Mouse (Mus musculus) E14TG2a.4 (cell line): ENCODE measurements around the gene Spats2l.
A peak's percentile ranks its signal among the peaks of the same experiment; 100 is the strongest.

Experiments
- H3K27me3 ChIP-seq: 2 replicates; pipeline ENCODE4 v1.6.1; 2014; ENCODE audit warnings: low read length, control low read depth; ENCODE audit not compliant: insufficient read depth
- H3K36me3 ChIP-seq: 2 replicates; pipeline ENCODE4 v1.6.1; 2014; ENCODE audit warnings: low read length, control low read depth; ENCODE audit not compliant: insufficient read depth
- H3K4me1 ChIP-seq: replicated peaks from 2 replicates; pipeline ENCODE4 v1.6.1; 2014; ENCODE audit warnings: low read depth, low read length, control low read depth
- H3K4me3 ChIP-seq: replicated peaks from 2 replicates; pipeline ENCODE4 v1.5.1; 2014; ENCODE audit warnings: mild to moderate bottlenecking, low read length
- H3K9me3 ChIP-seq: 2 replicates; pipeline ENCODE4 v1.6.1; 2014; ENCODE audit warnings: low read length, control low read depth
- CTCF ChIP-seq: conservative IDR thresholded peaks from 2 replicates; pipeline ENCODE4 v1.5.1; 2014; ENCODE audit warnings: low read length
- NANOG ChIP-seq: IDR thresholded peaks from 2 replicates; pipeline ENCODE4 v1.6.1; 2014; ENCODE audit warnings: borderline replicate concordance, low read length, mixed read lengths
- POU5F1 ChIP-seq: IDR thresholded peaks from 2 replicates; pipeline ENCODE4 v1.6.1; 2014; ENCODE audit warnings: low read length, borderline replicate concordance

The Spats2l gene

GRCm38 (mm10) chr1:57995432-57996132 lies 221.6 kb downstream of the Spats2l start, which contains the start of gene Sgo2a:
Gene Sgo2a (plus strand): TSS chr1:57995971.
- TF ChIP-seq CTCF, result no peak
- no peak for TF ChIP-seq NANOG
- no peak for TF ChIP-seq POU5F1
- Histone ChIP-seq H3K9me3 (no peaks in the 10 kb centered on the region), H3K4me1 (peaks cover 41% of the 10 kb centered on the region), H3K36me3 (peaks cover 22% of the 10 kb centered on the region), H3K27me3 (no peaks in the 10 kb centered on the region), H3K4me3 (peak within 1 kb of the TSS; percentile 97)

- peaks cover 36% of the 10 kb centered on the region for H3K4me1 ChIP-seq
- H3K27me3 ChIP-seq, result no peaks in the 10 kb centered on the region
- H3K4me3 ChIP-seq, result peak overlapping the region; percentile 97
- TF ChIP-seq NANOG, result no peak
- TF ChIP-seq CTCF, result no peak
- TF ChIP-seq POU5F1, result no peak
- peaks cover 28% of the 10 kb centered on the region for H3K36me3 ChIP-seq
- no peaks in the 10 kb centered on the region for H3K9me3 ChIP-seq
Observed at GRCm38 (mm10) chr1:57996133-57996615, 222.2 kb downstream of the Spats2l start.
